Mouse (Mus musculus) ES-E14 (cell line): ENCODE results near the gene Tbc1d20. TPM values are rescaled to one million over a fixed set of nuclear protein-coding genes. Genes with fewer than 3 reads are reported as not detected.

Experiments
- DNase-seq: peaks from one replicate; pipeline ENCODE4 v3.0.0-alpha.2; 2013; ENCODE audit warnings: low read depth, low spot score
- H3K27ac ChIP-seq: 2 replicates; pipeline ENCODE4 v1.5.1; 2012; ENCODE audit warnings: low read depth, mild to moderate bottlenecking, low read length, moderate library complexity, mixed read lengths; ENCODE audit not compliant: poor library complexity, insufficient read depth, severe bottlenecking
- H3K36me3 ChIP-seq: 2 replicates; pipeline ENCODE4 v1.6.1; 2012; ENCODE audit warnings: mild to moderate bottlenecking, low read length, moderate library complexity, mixed read lengths; ENCODE audit not compliant: control insufficient read depth, poor library complexity, insufficient read depth, severe bottlenecking
- H3K4me1 ChIP-seq, 2 experiments: fragments of 150-350 bp in 1 of 2; sonication (generic) in 1 of 2; 2 replicates each; pipeline ENCODE4 v1.6.1; 2012; ENCODE audit warnings: low read length in 2 of 2, mild to moderate bottlenecking in 1 of 2, mixed read lengths in 1 of 2; ENCODE audit not compliant: control insufficient read depth in 2 of 2, insufficient read depth in 2 of 2, poor library complexity in 1 of 2
- H3K4me3 ChIP-seq, 2 experiments: fragments of 150-350 bp in 1 of 2; sonication (generic) in 1 of 2; 2 replicates each; pipeline ENCODE4 v1.5.1; 2012; ENCODE audit warnings: low read length in 2 of 2, low read depth in 1 of 2, mild to moderate bottlenecking in 1 of 2, mixed read lengths in 1 of 2; ENCODE audit not compliant: insufficient read depth in 1 of 2, poor library complexity in 1 of 2, severe bottlenecking in 1 of 2
- H3K9ac ChIP-seq: 2 replicates; pipeline ENCODE4 v1.6.1; 2012; ENCODE audit warnings: low read depth, mild to moderate bottlenecking, low read length, mixed read lengths; ENCODE audit not compliant: poor library complexity, insufficient read depth, severe bottlenecking
- H3K9me3 ChIP-seq: fragments of 150-350 bp; sonication (generic); 2 replicates; pipeline ENCODE4 v1.6.1; 2012; ENCODE audit warnings: low read depth, mild to moderate bottlenecking, low read length; ENCODE audit not compliant: control insufficient read depth, insufficient read depth
- CHD2 ChIP-seq: IDR thresholded peaks from 2 replicates; pipeline ENCODE4 v1.6.1; 2014; ENCODE audit warnings: mild to moderate bottlenecking, low read depth, low read length, inconsistent platforms
- HCFC1 ChIP-seq: IDR thresholded peaks from 2 replicates; pipeline ENCODE4 v1.6.1; 2012; ENCODE audit warnings: low read length, inconsistent platforms, borderline replicate concordance; ENCODE audit not compliant: insufficient read depth
- MAFK ChIP-seq: IDR thresholded peaks from 2 replicates; pipeline ENCODE4 v1.6.1; 2014; ENCODE audit warnings: mild to moderate bottlenecking, low read depth, low read length, inconsistent platforms; ENCODE audit not compliant: insufficient read depth
- ZC3H11A ChIP-seq: IDR thresholded peaks from 2 replicates; pipeline ENCODE4 v1.6.1; 2012; ENCODE audit warnings: low read depth, mild to moderate bottlenecking, inconsistent platforms, low read length, borderline replicate concordance
- ZNF384 ChIP-seq: IDR thresholded peaks from 2 replicates; pipeline ENCODE4 v1.6.1; 2012; ENCODE audit warnings: low read depth, low read length, inconsistent platforms
- in situ Hi-C, 2 experiments: fragments of 600-800 bp; cut with MboI; formaldehyde crosslinking; loops; one replicate each; pipeline ENCODE4 v1.15.1; 2025; ENCODE audit warnings: low sequenced_read_pairs in 2 of 2, inconsistent platforms in 1 of 2; ENCODE audit not compliant: unreplicated experiment in 2 of 2
- total RNA-seq: library from RNA; depleted of rRNA; stranded (reverse); fragments of 300-350 nt; gene quantifications from 2 replicates; pipeline ENCODE4 v1.2.3, GENCODE M21; 2012

Gene Tbc1d20
- total RNA-seq, 1 experiment: 20.2 TPM

- TF ChIP-seq MAFK: no peak
- no peak for TF ChIP-seq HCFC1
- TF ChIP-seq ZC3H11A: no peak
- no peak for TF ChIP-seq ZNF384
- no peak for TF ChIP-seq CHD2
These were observed 33.0 kb downstream of the Tbc1d20 start for GRCm38 (mm10) chr2:152326654-152327053.

GRCm38 (mm10) chr2:152327980-152328379, 34.4 kb downstream of the Tbc1d20 start:
- Histone ChIP-seq H3K9me3 (no peaks in the 10 kb centered on the region), H3K4me3 (no peak overlapping the region), H3K9ac (no peak overlapping the region), H3K36me3 (peaks cover 49% of the 10 kb centered on the region), H3K27ac (no peak overlapping the region), H3K4me1 (peaks cover 2 to 18% of the 10 kb centered on the region in 2 experiments; a peak in 3 of 4 replicates)
- TF ChIP-seq CHD2 (no peak), ZNF384 (no peak), MAFK (no peak), HCFC1 (no peak), ZC3H11A (no peak)
- no peak for DNase-seq
- in situ Hi-C loops: no loop called here

More at GRCm38 (mm10) chr2:152326654-152327053, 33.0 kb downstream of the Tbc1d20 start:
- H3K9me3 ChIP-seq: no peaks in the 10 kb centered on the region
- H3K4me1 ChIP-seq: peaks cover 2 to 19% of the 10 kb centered on the region in 2 experiments; a peak in 3 of 4 replicates
- H3K9ac ChIP-seq: peak overlapping the region; percentile 26; the same call in 1 of the 2 replicates
- no peak overlapping the region for H3K4me3 ChIP-seq
- H3K27ac ChIP-seq: no peak overlapping the region
- peaks cover 61% of the 10 kb centered on the region for H3K36me3 ChIP-seq
- in situ Hi-C loops: no loop called here
- DNase-seq: no peak

GRCm38 (mm10) chr2:152330858-152331423, 37.3 kb downstream of the Tbc1d20 start:
- Histone ChIP-seq H3K9me3 (no peaks in the 10 kb centered on the region), H3K27ac (no peak overlapping the region), H3K9ac (peak overlapping the region; percentile 96; the same call in 1 of the 2 replicates), H3K4me1 (peaks cover 2 to 18% of the 10 kb centered on the region in 2 experiments; a peak in 3 of 4 replicates), H3K36me3 (peaks cover 25% of the 10 kb centered on the region), H3K4me3 (peak overlapping the region; percentile 94 to 95)
- TF ChIP-seq ZNF384 (no peak), MAFK (no peak), ZC3H11A (no peak), HCFC1 (no peak), CHD2 (no peak)
- in situ Hi-C loops: no loop called here
- DNase-seq: no peak

- H3K4me1 ChIP-seq: peaks cover 2 to 14% of the 10 kb centered on the region in 2 experiments; a peak in 3 of 4 replicates
- peak within 1 kb of the TSS; percentile 94 to 95 for H3K4me3 ChIP-seq
- in situ Hi-C loops: no loop called here
- H3K36me3 ChIP-seq: peaks cover 18% of the 10 kb centered on the region; the same call in 1 of the 2 replicates
- H3K27ac ChIP-seq: peak within 1 kb of the TSS; percentile 69
- H3K9me3 ChIP-seq: no peaks in the 10 kb centered on the region
- peak; percentile 85 for DNase-seq
- no peak for TF ChIP-seq CHD2
- no peak for TF ChIP-seq MAFK
- TF ChIP-seq HCFC1: peak; percentile 82
- H3K9ac ChIP-seq: peak within 1 kb of the TSS; percentile 96
These were observed 38.6 kb downstream of the Tbc1d20 start, which contains the start of gene Rbck1 for GRCm38 (mm10) chr2:152332101-152332825. Gene Rbck1 (minus strand): TSS chr2:152332653.
